Mouse (Mus musculus) heart, embryonic 14.5 days (tissue): ENCODE measurements around the gene Arsg. TPM values are rescaled to one million over a fixed set of nuclear protein-coding genes. Genes with fewer than 3 reads are reported as not detected.
A peak's percentile ranks its signal among the peaks of the same experiment; 100 is the strongest.
"Not testable (repeated sequence)": the region's sequence is repeated elsewhere in the genome, so short reads cannot be mapped to it uniquely, and the experiment has no call there.

Source experiments
- ATAC-seq: fragments of 200-750 bp; cut with Nextera tagmentation; 2 replicates; pipeline ENCODE4 v1.8.0; 2017; ENCODE audit warnings: low read depth, moderate TSS enrichment; ENCODE audit not compliant: insufficient number of reproducible peaks, insufficient read depth, low FRiP score
- H3K27ac ChIP-seq, 2 experiments: fragments of 200-500 bp in 1 of 2; fragments of 300-500 bp in 1 of 2; sonication (generic) in 1 of 2; replicated peaks in 1 of 2; 2 replicates each; pipeline ENCODE4 v1.5.1; 2012 to 2014; ENCODE audit warnings: low read depth in 2 of 2, low read length in 2 of 2, control low read depth in 1 of 2, mild to moderate bottlenecking in 1 of 2, mixed read lengths in 1 of 2; ENCODE audit not compliant: control insufficient read depth in 1 of 2, insufficient read depth in 1 of 2
- H3K27me3 ChIP-seq: fragments of 300-500 bp; sonication (generic); 2 replicates; pipeline ENCODE4 v1.6.1; 2014; ENCODE audit warnings: mild to moderate bottlenecking, low read length, control low read depth; ENCODE audit not compliant: control insufficient read depth, insufficient read depth
- H3K36me3 ChIP-seq: fragments of 300-500 bp; sonication (generic); 2 replicates; pipeline ENCODE4 v1.6.1; 2014; ENCODE audit warnings: mild to moderate bottlenecking, control low read depth, low read length, mixed read lengths; ENCODE audit not compliant: control insufficient read depth, insufficient read depth
- H3K4me1 ChIP-seq, 2 experiments: fragments of 200-500 bp in 1 of 2; fragments of 300-500 bp in 1 of 2; sonication (generic) in 1 of 2; 2 replicates each; pipeline ENCODE4 v1.6.1; 2012 to 2014; ENCODE audit warnings: low read length in 2 of 2, control low read depth in 1 of 2, mixed read lengths in 1 of 2; ENCODE audit not compliant: control insufficient read depth in 2 of 2, insufficient read depth in 2 of 2
- H3K4me2 ChIP-seq: fragments of 300-500 bp; sonication (generic); 2 replicates; pipeline ENCODE4 v1.6.1; 2014; ENCODE audit warnings: mild to moderate bottlenecking, low read length
- H3K4me3 ChIP-seq, 2 experiments: fragments of 200-500 bp in 1 of 2; fragments of 300-500 bp in 1 of 2; sonication (generic) in 1 of 2; 2 replicates each; pipeline ENCODE4 v1.5.1; 2012 to 2014; ENCODE audit warnings: low read length in 2 of 2, mild to moderate bottlenecking in 2 of 2, control low read depth in 1 of 2, low read depth in 1 of 2, moderate library complexity in 1 of 2; ENCODE audit not compliant: control insufficient read depth in 1 of 2, insufficient read depth in 1 of 2
- H3K9ac ChIP-seq: fragments of 300-500 bp; sonication (generic); 2 replicates; pipeline ENCODE4 v1.6.1; 2014; ENCODE audit warnings: mild to moderate bottlenecking, low read length
- H3K9me3 ChIP-seq: fragments of 300-500 bp; sonication (generic); 2 replicates; pipeline ENCODE4 v1.6.1; 2016; ENCODE audit warnings: low read length, control low read depth; ENCODE audit not compliant: control insufficient read depth
- WGBS: fragments of 180-500 bp; shearing (Covaris S2); extraction: QIAGEN DNeasy Blood & Tissue Kit; methylation state at CpG from one replicate; pipeline ENCODE4 v1.1.7; 2014; 5-methylcytosine and 5-hydroxymethylcytosine counted together
- polyA plus RNA-seq: library from polyadenylated mRNA; unstranded; fragments of >200 nt; fragmentation: Nextera tagmentation; extraction: Ambion mirVana; gene quantifications from 2 replicates; pipeline ENCODE4 v1.2.1, GENCODE M21; 2014

Gene Arsg
- polyA plus RNA-seq, 1 experiment from 2014 or later: 3.7 TPM

GRCm38 (mm10) chr11:109489763-109490162 lies 16.6 kb downstream of the Arsg start:
- WGBS: 89% methylated on average over 2 of the region's 2 CpGs
- Histone ChIP-seq H3K9ac (no peak overlapping the region), H3K4me2 (no peak overlapping the region), H3K9me3 (no peaks in the 10 kb centered on the region), H3K4me1 (peaks cover under 1 to 2% of the 10 kb centered on the region in 2 experiments; a peak in 2 of 4 replicates), H3K27me3 (no peaks in the 10 kb centered on the region), H3K27ac (no peak overlapping the region), H3K36me3 (no peaks in the 10 kb centered on the region), H3K4me3 (no peak overlapping the region)
- ATAC-seq: no peak

- no peaks in the 10 kb centered on the region for H3K9me3 ChIP-seq
- no peaks in the 10 kb centered on the region for H3K27me3 ChIP-seq
- no peak overlapping the region for H3K4me3 ChIP-seq
- H3K4me2 ChIP-seq: no peak overlapping the region
- ATAC-seq: no peak
- no peak overlapping the region for H3K9ac ChIP-seq
- H3K27ac ChIP-seq: no peak overlapping the region
- WGBS: 69% methylated on average over 4 of the region's 4 CpGs
- no peaks in the 10 kb centered on the region for H3K36me3 ChIP-seq
- peaks cover 10 to 16% of the 10 kb centered on the region in 2 experiments for H3K4me1 ChIP-seq
Observed at GRCm38 (mm10) chr11:109491844-109492243, 18.7 kb downstream of the Arsg start.

GRCm38 (mm10) chr11:109492847-109493464 lies 19.8 kb downstream of the Arsg start:
- not testable (repeated sequence) for H3K27me3 ChIP-seq, H3K4me2 ChIP-seq, H3K36me3 ChIP-seq, H3K9me3 ChIP-seq, H3K27ac ChIP-seq, ATAC-seq, H3K9ac ChIP-seq, H3K4me3 ChIP-seq
- 64% methylated on average over 8 of the region's 8 CpGs for WGBS
- peaks cover 10 to 16% of the 10 kb centered on the region in 2 experiments for H3K4me1 ChIP-seq

GRCm38 (mm10) chr11:109494890-109495770 lies 22.0 kb downstream of the Arsg start:
- H3K27me3 ChIP-seq: no peaks in the 10 kb centered on the region
- no peak overlapping the region for H3K9ac ChIP-seq
- no peaks in the 10 kb centered on the region for H3K36me3 ChIP-seq
- peak overlapping the region; percentile 45 for H3K4me2 ChIP-seq
- WGBS: 37% methylated on average over 24 of the region's 24 CpGs
- peaks cover 10 to 16% of the 10 kb centered on the region in 2 experiments for H3K4me1 ChIP-seq
- H3K9me3 ChIP-seq: no peaks in the 10 kb centered on the region
- no peak for ATAC-seq
- no peak overlapping the region for H3K27ac ChIP-seq
- H3K4me3 ChIP-seq: no peak overlapping the region

GRCm38 (mm10) chr11:109495771-109496474 lies 22.7 kb downstream of the Arsg start:
- no peak for ATAC-seq
- WGBS: 62% methylated on average over 14 of the region's 14 CpGs
- H3K4me1 ChIP-seq: peaks cover 10 to 16% of the 10 kb centered on the region in 2 experiments
- no peaks in the 10 kb centered on the region for H3K27me3 ChIP-seq
- H3K9me3 ChIP-seq: no peaks in the 10 kb centered on the region
- H3K27ac ChIP-seq: no peak overlapping the region
- H3K9ac ChIP-seq: no peak overlapping the region
- no peak overlapping the region for H3K4me3 ChIP-seq
- no peaks in the 10 kb centered on the region for H3K36me3 ChIP-seq
- peak overlapping the region; percentile 45 for H3K4me2 ChIP-seq

- H3K4me1 ChIP-seq: peaks cover 10 to 16% of the 10 kb centered on the region in 2 experiments
- no peaks in the 10 kb centered on the region for H3K27me3 ChIP-seq
- 85% methylated on average over 7 of the region's 7 CpGs for WGBS
- H3K4me3 ChIP-seq: no peak overlapping the region
- ATAC-seq: no peak
- no peak overlapping the region for H3K9ac ChIP-seq
- no peaks in the 10 kb centered on the region for H3K36me3 ChIP-seq
- H3K4me2 ChIP-seq: no peak overlapping the region
- H3K9me3 ChIP-seq: no peaks in the 10 kb centered on the region
- H3K27ac ChIP-seq: no peak overlapping the region
Observed at GRCm38 (mm10) chr11:109496475-109496993, 23.4 kb downstream of the Arsg start.

- no peak overlapping the region for H3K9ac ChIP-seq
- H3K4me2 ChIP-seq: no peak overlapping the region
- ATAC-seq: no peak
- WGBS: 88% methylated on average over 6 of the region's 6 CpGs
- H3K27ac ChIP-seq: no peak overlapping the region
- H3K27me3 ChIP-seq: no peaks in the 10 kb centered on the region
- H3K9me3 ChIP-seq: no peaks in the 10 kb centered on the region
- no peaks in the 10 kb centered on the region for H3K36me3 ChIP-seq
- H3K4me1 ChIP-seq: peaks cover 10 to 16% of the 10 kb centered on the region in 2 experiments
- H3K4me3 ChIP-seq: no peak overlapping the region
Observed at GRCm38 (mm10) chr11:109496996-109497714, 24.0 kb downstream of the Arsg start.
